Mouse (Mus musculus) adrenal gland, adult 18-20 months (tissue): ENCODE measurements at regions not wholly inside any gene's neighbourhood (a gene's known extent, or its start where the extent isn't known, plus 50 kb on each side); places are given as distances from the start of the nearest gene placed in this dataset.
A peak's percentile ranks its signal among the peaks of the same experiment; 100 is the strongest.

ENCODE experiments used
- DNase-seq, 2 experiments: peaks; one replicate each; pipeline ENCODE4 v3.0.0; 2021 to 2022; ENCODE audit warnings: low spot score in 2 of 2

- DNase-seq: no peak
Observed at GRCm38 (mm10) chrX:12889482-12889808, 127.6 kb upstream of the Med14 start.

GRCm38 (mm10) chrX:12888708-12889481 is 127.0 kb upstream of the Med14 start:
- DNase-seq: no peak

- no peak for DNase-seq
Observed at GRCm38 (mm10) chrX:12888010-12888707, 126.3 kb upstream of the Med14 start.

GRCm38 (mm10) chrX:12887516-12887915 is 125.6 kb upstream of the Med14 start:
- no peak for DNase-seq

- no peak for DNase-seq
Observed at GRCm38 (mm10) chrX:12886160-12887048, 124.5 kb upstream of the Med14 start.

- no peak for DNase-seq
Observed at GRCm38 (mm10) chrX:12879233-12879632, 117.4 kb upstream of the Med14 start.

GRCm38 (mm10) chrX:12877506-12877905 is 115.6 kb upstream of the Med14 start:
- DNase-seq: no peak

- DNase-seq: peak; percentile 50 to 65
Observed at GRCm38 (mm10) chrX:12873698-12874144, 111.8 kb upstream of the Med14 start.

GRCm38 (mm10) chrX:12873230-12873629 is 111.4 kb upstream of the Med14 start:
- no peak for DNase-seq

- no peak for DNase-seq
Observed at GRCm38 (mm10) chrX:12866885-12867498, 105.1 kb upstream of the Med14 start.

GRCm38 (mm10) chrX:12866176-12866575 is 104.3 kb upstream of the Med14 start:
- DNase-seq: no peak

GRCm38 (mm10) chrX:12860168-12860567 is 98.3 kb upstream of the Med14 start:
- no peak for DNase-seq

- no peak for DNase-seq
Observed at GRCm38 (mm10) chrX:12858757-12859156, 96.9 kb upstream of the Med14 start.

GRCm38 (mm10) chrX:12857881-12858755 is 96.2 kb upstream of the Med14 start:
- DNase-seq: peak in 1 of 2 experiments; percentile 21

- DNase-seq: no peak
Observed at GRCm38 (mm10) chrX:12855425-12855824, 93.6 kb upstream of the Med14 start.

GRCm38 (mm10) chrX:12851684-12852083 is 89.8 kb upstream of the Med14 start:
- no peak for DNase-seq

- no peak for DNase-seq
Observed at GRCm38 (mm10) chrX:12844431-12844830, 82.6 kb upstream of the Med14 start.

GRCm38 (mm10) chrX:12841021-12841325 is 79.1 kb upstream of the Med14 start:
- no peak for DNase-seq

- DNase-seq: peak; percentile 62 to 64
Observed at GRCm38 (mm10) chrX:12840160-12841020, 78.5 kb upstream of the Med14 start.
